Mouse (Mus musculus) heart, postnatal 25 days (tissue): ENCODE data around the gene Taz. TPM values are rescaled to one million over a fixed set of nuclear protein-coding genes. Genes with fewer than 3 reads are reported as not detected.

Experiments
- microRNA-seq: library from miRNA; unstranded; fragments of <30 nt; microRNA quantifications from one replicate; pipeline ENCODE4 v1.2.0, GENCODE M21; 2022
- total RNA-seq, 2 experiments: library from RNA; stranded (reverse); gene quantifications; 2 replicates each; pipeline ENCODE4 v1.2.3; 2021

Taz gene
- total RNA-seq, 2 experiments from 2014 or later, result 42.1 to 45.2 TPM

Small RNA genes lying within 50 kb of the gene (microRNA-seq; reads per million reads assigned to microRNA genes)
- not detected for gene Mir7091
- gene Mir7092, result not detected

Other genes starting within 250 kb of the Taz start
- gene Opn1mw, start 154.4 kb upstream of the Taz start, total RNA-seq, result not detected
- gene Mecp2, start 146.5 kb upstream of the Taz start, total RNA-seq, result 10 to 100 TPM; 27.2 to 30.1 TPM
- gene Tex28, start 114.1 kb upstream of the Taz start, total RNA-seq, result not detected
- not detected for gene Tktl1, start 104.7 kb upstream of the Taz start, total RNA-seq
- 100 to 1,000 TPM in 1 of 2 experiments, 10 to 100 TPM in 1; 91.7 to 120 TPM for gene Flna, start 32.1 kb upstream of the Taz start, total RNA-seq
- 10 to 100 TPM; 30.5 to 33.6 TPM for gene Emd, start 27.2 kb upstream of the Taz start, total RNA-seq
- gene Rpl10, start 11.1 kb upstream of the Taz start, total RNA-seq, result 100 to 1,000 TPM; 217 to 221 TPM
- gene Dnase1l1, start 425 bp downstream of the Taz start, total RNA-seq, result 10 to 100 TPM; 13.2 to 17.5 TPM
- 100 to 1,000 TPM; 128 to 139 TPM for gene Atp6ap1, start 15.2 kb downstream of the Taz start, total RNA-seq
- 10 to 100 TPM; 71.4 to 80.9 TPM for gene Gdi1, start 23.1 kb downstream of the Taz start, total RNA-seq
- 10 to 100 TPM; 23.8 to 25.7 TPM for gene Fam50a, start 31.1 kb downstream of the Taz start, total RNA-seq
- 1 to 10 TPM in 1 of 2 experiments, under 1 TPM in 1; 0.81 to 1.1 TPM for gene Plxna3, start 47.2 kb downstream of the Taz start, total RNA-seq
- gene Lage3, start 71.7 kb downstream of the Taz start, total RNA-seq, result 10 to 100 TPM; 30.6 to 36.7 TPM
- 10 to 100 TPM; 65.9 to 69.6 TPM for gene Ubl4a, start 91.3 kb downstream of the Taz start, total RNA-seq
- 1 to 10 TPM; 4.3 to 5.4 TPM for gene Slc10a3, start 91.4 kb downstream of the Taz start, total RNA-seq
- 10 to 100 TPM; 15.4 to 19.3 TPM for gene Fam3a, start 111.4 kb downstream of the Taz start, total RNA-seq
- gene Ikbkg, start 111.4 kb downstream of the Taz start, total RNA-seq, result 10 to 100 TPM; 48.3 to 48.5 TPM
- gene G6pdx, start 147.3 kb downstream of the Taz start, total RNA-seq, result 1 to 10 TPM; 5.8 to 6.5 TPM
- not detected for gene Gm6880, start 199.5 kb downstream of the Taz start, total RNA-seq